Comparison of ENCODE assay signal across 8 mouse cellular contexts in genomic region chr11:101057860-101058259, GRCm38 (mm10). TPM values are rescaled to one million over a fixed set of nuclear protein-coding genes. Genes with fewer than 3 reads are reported as not detected.
A peak's percentile ranks its signal among the peaks of the same experiment; 100 is the strongest.
DNase-seq lines count a peak whose midpoint lies in the region; ATAC-seq and TF ChIP-seq lines count a peak whose summit lies in the region.

No protein-coding gene starts in this region.

- WGBS in hindbrain, embryonic 10.5 days, result 34% methylated on average over 5 of the region's 5 CpGs
- WGBS in hindbrain, embryonic 13.5 days, result 30% methylated on average over 5 of the region's 5 CpGs
- 38% methylated on average over 5 of the region's 5 CpGs for WGBS in hindbrain, postnatal 0 days

- no peak overlapping the region for H3ac ChIP-seq in myocyte (ENCODE audit: control insufficient read depth, insufficient read length)

- H3K9ac ChIP-seq in hindbrain, embryonic 13.5 days, result no peak overlapping the region
- no peak overlapping the region for H3K9ac ChIP-seq in hindbrain, postnatal 0 days (replicated peaks; ENCODE audit: low read length)

- H3K36me3 ChIP-seq in hindbrain, embryonic 10.5 days, result peaks cover 97% of the 10 kb centered on the region
- peaks cover 99% of the 10 kb centered on the region for H3K36me3 ChIP-seq in hindbrain, embryonic 13.5 days
- H3K36me3 ChIP-seq in hindbrain, postnatal 0 days (ENCODE audit: insufficient read depth, low read length), result peaks cover 48% of the 10 kb centered on the region
- peaks cover 8% of the 10 kb centered on the region for H3K36me3 ChIP-seq in myocyte (ENCODE audit: control insufficient read depth, insufficient read depth)

- H3K9me3 ChIP-seq in hindbrain, embryonic 10.5 days, result no peaks in the 10 kb centered on the region
- no peaks in the 10 kb centered on the region for H3K9me3 ChIP-seq in hindbrain, embryonic 13.5 days
- H3K9me3 ChIP-seq in hindbrain, postnatal 0 days (ENCODE audit: low read length), result no peaks in the 10 kb centered on the region

- H3K4me3 ChIP-seq in hindbrain, embryonic 10.5 days, result no peak overlapping the region
- H3K4me3 ChIP-seq in hindbrain, embryonic 13.5 days, result no peak overlapping the region
- H3K4me3 ChIP-seq in hindbrain, postnatal 0 days (ENCODE audit: low read length), result no peak overlapping the region
- H3K4me3 ChIP-seq in myocyte, result no peak overlapping the region

- no peak overlapping the region for H3K27ac ChIP-seq in hindbrain, embryonic 10.5 days
- no peak overlapping the region for H3K27ac ChIP-seq in hindbrain, embryonic 13.5 days
- H3K27ac ChIP-seq in hindbrain, postnatal 0 days, result no peak overlapping the region

- ATAC-seq in hindbrain, embryonic 13.5 days (ENCODE audit: low FRiP score), result no peak
- peak; percentile 39; the same call in 1 of the 2 replicates for ATAC-seq in hindbrain, postnatal 0 days

- DNase-seq in hindbrain, embryonic 10.5 days (ENCODE audit: low spot score), result peak; percentile 82
- peak; percentile 71 for DNase-seq in c-Kit-positive CD71-positive TER-119-negative erythroid progenitor cells, embryonic 14.5 days (ENCODE audit: low read depth)
- DNase-seq in frontal cortex, adult 2 months (ENCODE audit: extremely low spot score in 1 of 2, low spot score in 1 of 2), result peak; percentile 58 to 93
- DNase-seq in hindbrain, postnatal 0 days (ENCODE audit: low spot score), result peak; percentile 90
- peak; percentile 69 to 82 for DNase-seq in left cerebral cortex, postnatal 36 days (ENCODE audit: low spot score in 2 of 2)
- DNase-seq in spleen, postnatal 4 days (ENCODE audit: low spot score in 2 of 2), result peak; percentile 89 to 97

- H3K27me3 ChIP-seq in hindbrain, embryonic 10.5 days (ENCODE audit: insufficient read depth, poor library complexity, severe bottlenecking), result no peaks in the 10 kb centered on the region
- H3K27me3 ChIP-seq in hindbrain, embryonic 13.5 days, result no peaks in the 10 kb centered on the region
- no peaks in the 10 kb centered on the region for H3K27me3 ChIP-seq in hindbrain, postnatal 0 days (ENCODE audit: insufficient read depth, low read length)
- H3K27me3 ChIP-seq in myocyte (ENCODE audit: control insufficient read depth, insufficient read depth, insufficient read length), result no peaks in the 10 kb centered on the region

- no peak overlapping the region for H3K4me2 ChIP-seq in hindbrain, embryonic 13.5 days
- H3K4me2 ChIP-seq in hindbrain, postnatal 0 days (ENCODE audit: low read depth, low read length), result no peak overlapping the region
- no peak overlapping the region for H3K4me2 ChIP-seq in myocyte (ENCODE audit: low read depth)

- intact Hi-C loops in left cerebral cortex, postnatal 36 days (cut with DNase I), result no loop called here

- no peaks in the 10 kb centered on the region for H3K79me2 ChIP-seq in myocyte (ENCODE audit: control insufficient read depth, insufficient read depth)

- peak; percentile 83 for TF ChIP-seq CTCF in hindbrain, postnatal 0 days (IDR thresholded peaks at IDR 0.05; ENCODE audit: low read depth)

- peaks cover 20% of the 10 kb centered on the region; the same call in 1 of the 2 replicates for H3K4me1 ChIP-seq in hindbrain, embryonic 10.5 days (replicated peaks)
- no peaks in the 10 kb centered on the region; the same call in 1 of the 2 replicates for H3K4me1 ChIP-seq in hindbrain, embryonic 13.5 days (replicated peaks)
- H3K4me1 ChIP-seq in hindbrain, postnatal 0 days (ENCODE audit: insufficient read depth, low read length), result no peaks in the 10 kb centered on the region

- no peak for TF ChIP-seq POLR2A in myocyte (IDR thresholded peaks at IDR 0.05; ENCODE audit: insufficient read length, low read depth)

TF ChIP-seq in myocyte, 11 proteins besides CTCF, POLR2A, EP300 and RAD21:
- no peak for TF ChIP-seq MYOG (IDR thresholded peaks at IDR 0.05; ENCODE audit: control insufficient read depth in 1 of 3, insufficient read depth in 1 of 3, insufficient read length in 2 of 3, low read depth in 2 of 3)
- TF ChIP-seq MYOD1 (IDR thresholded peaks at IDR 0.05; ENCODE audit: control insufficient read depth in 1 of 3, insufficient read length in 2 of 3, low read depth in 2 of 3), result peak; percentile 36 to 49 (median 41)

RNA-seq across cellular contexts. Expression of gene Naglu, which starts 12.0 kb away (rescaled TPM):
- polyA plus RNA-seq in hindbrain, embryonic 10.5 days (2016; fragmentation: Nextera tagmentation; extraction: Ambion mirVana), result 11.2 and 12.9 TPM in 2 replicates
- polyA plus RNA-seq in hindbrain, embryonic 13.5 days (2015; fragmentation: Nextera tagmentation; extraction: Ambion mirVana), result 10.7 and 11.3 TPM in 2 replicates
- 11.8 and 13.0 TPM in 2 replicates for polyA plus RNA-seq in frontal cortex, adult 2 months (2012; rRNA removed)
- 23.1 and 23.8 TPM in 2 replicates for total RNA-seq in hindbrain, postnatal 0 days (2014; rRNA removed)
- 15.3 and 17.0 TPM in 2 replicates for polyA plus RNA-seq in hindbrain, postnatal 0 days (2015; fragmentation: Nextera tagmentation; extraction: Ambion mirVana)
- total RNA-seq in left cerebral cortex, postnatal 36 days (2021), result 1 to 10 TPM; 8.8 to 9.1 TPM
- polyA plus RNA-seq in myocyte (2012; fragmentation: generic; extraction: Trizol), result 19.8 TPM

RNA-seq across cellular contexts. Expression of gene Hsd17b1, which starts 20.4 kb away (rescaled TPM):
- 0.14 TPM in 1 of 2 replicates, not detected in the other for polyA plus RNA-seq in hindbrain, embryonic 10.5 days (2016; fragmentation: Nextera tagmentation; extraction: Ambion mirVana)
- polyA plus RNA-seq in hindbrain, embryonic 13.5 days (2015; fragmentation: Nextera tagmentation; extraction: Ambion mirVana), result 0.49 TPM in 1 of 2 replicates, not detected in the other
- polyA plus RNA-seq in frontal cortex, adult 2 months (2012; rRNA removed), result 0.46 and 0.55 TPM in 2 replicates
- 0.16 and 0.22 TPM in 2 replicates for total RNA-seq in hindbrain, postnatal 0 days (2014; rRNA removed)
- not detected in 2 replicates for polyA plus RNA-seq in hindbrain, postnatal 0 days (2015; fragmentation: Nextera tagmentation; extraction: Ambion mirVana)
- under 1 TPM; 0.70 to 0.79 TPM for total RNA-seq in left cerebral cortex, postnatal 36 days (2021)
- polyA plus RNA-seq in myocyte (2012; fragmentation: generic; extraction: Trizol), result 0.49 TPM

RNA-seq across cellular contexts. Expression of gene Coasy, which starts 24.5 kb away (rescaled TPM):
- polyA plus RNA-seq in hindbrain, embryonic 10.5 days (2016; fragmentation: Nextera tagmentation; extraction: Ambion mirVana), result 53.1 and 59.6 TPM in 2 replicates
- polyA plus RNA-seq in hindbrain, embryonic 13.5 days (2015; fragmentation: Nextera tagmentation; extraction: Ambion mirVana), result 41.9 and 44.1 TPM in 2 replicates
- 30.8 and 34.1 TPM in 2 replicates for polyA plus RNA-seq in frontal cortex, adult 2 months (2012; rRNA removed)
- 45.7 and 53.2 TPM in 2 replicates for total RNA-seq in hindbrain, postnatal 0 days (2014; rRNA removed)
- 34.5 and 35.1 TPM in 2 replicates for polyA plus RNA-seq in hindbrain, postnatal 0 days (2015; fragmentation: Nextera tagmentation; extraction: Ambion mirVana)
- 10 to 100 TPM; 22.7 to 26.3 TPM for total RNA-seq in left cerebral cortex, postnatal 36 days (2021)
- 39.7 TPM for polyA plus RNA-seq in myocyte (2012; fragmentation: generic; extraction: Trizol)

RNA-seq across cellular contexts. Expression of gene Mlx, which starts 29.2 kb away (rescaled TPM):
- polyA plus RNA-seq in hindbrain, embryonic 10.5 days (2016; fragmentation: Nextera tagmentation; extraction: Ambion mirVana), result 44.7 and 49.7 TPM in 2 replicates
- polyA plus RNA-seq in hindbrain, embryonic 13.5 days (2015; fragmentation: Nextera tagmentation; extraction: Ambion mirVana), result 88.1 and 91.0 TPM in 2 replicates
- polyA plus RNA-seq in frontal cortex, adult 2 months (2012; rRNA removed), result 52.0 and 56.0 TPM in 2 replicates
- total RNA-seq in hindbrain, postnatal 0 days (2014; rRNA removed), result 42.2 and 75.2 TPM in 2 replicates
- polyA plus RNA-seq in hindbrain, postnatal 0 days (2015; fragmentation: Nextera tagmentation; extraction: Ambion mirVana), result 58.3 and 61.0 TPM in 2 replicates
- 10 to 100 TPM; 38.9 to 41.8 TPM for total RNA-seq in left cerebral cortex, postnatal 36 days (2021)
- 29.3 TPM for polyA plus RNA-seq in myocyte (2012; fragmentation: generic; extraction: Trizol)

RNA-seq across cellular contexts. Expression of gene Psmc3ip, which starts 37.4 kb away (rescaled TPM):
- 59.7 and 72.5 TPM in 2 replicates for polyA plus RNA-seq in hindbrain, embryonic 10.5 days (2016; fragmentation: Nextera tagmentation; extraction: Ambion mirVana)
- polyA plus RNA-seq in hindbrain, embryonic 13.5 days (2015; fragmentation: Nextera tagmentation; extraction: Ambion mirVana), result 23.4 and 26.3 TPM in 2 replicates
- 5.6 and 7.8 TPM in 2 replicates for polyA plus RNA-seq in frontal cortex, adult 2 months (2012; rRNA removed)
- 2.9 and 5.5 TPM in 2 replicates for total RNA-seq in hindbrain, postnatal 0 days (2014; rRNA removed)
- polyA plus RNA-seq in hindbrain, postnatal 0 days (2015; fragmentation: Nextera tagmentation; extraction: Ambion mirVana), result 16.3 and 17.5 TPM in 2 replicates
- 1 to 10 TPM; 2.1 to 3.1 TPM for total RNA-seq in left cerebral cortex, postnatal 36 days (2021)
- polyA plus RNA-seq in myocyte (2012; fragmentation: generic; extraction: Trizol), result 7.1 TPM
